In the genomic region with DNA sequence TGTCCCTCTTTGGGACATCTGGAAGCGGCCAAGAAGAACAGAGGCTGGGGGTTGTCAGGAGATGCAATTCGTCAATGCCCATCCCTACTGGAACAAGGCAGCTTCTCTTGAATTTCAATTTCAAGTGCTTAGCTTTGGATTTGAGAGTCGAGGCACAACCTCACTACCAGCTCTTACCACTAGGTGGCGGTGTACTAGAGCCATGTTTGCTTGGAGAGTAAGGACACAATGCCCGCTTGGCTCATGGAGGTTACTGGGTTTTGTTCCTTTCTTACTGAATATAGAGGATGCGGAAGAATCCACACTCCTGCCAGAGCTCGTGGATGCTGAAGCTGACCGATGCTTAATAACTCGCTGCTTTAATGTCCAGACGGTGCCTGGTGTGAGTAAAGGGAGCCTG, we compare ENCODE assay signal across 9 mouse cellular contexts. TPM values are rescaled to one million over a fixed set of nuclear protein-coding genes. Genes with fewer than 3 reads are reported as not detected.
DNase-seq lines count a peak whose midpoint lies in the region; ATAC-seq lines count a peak whose summit lies in the region.
"Had no signal": no experiment of that assay in that cellular context is flagged by ENCODE, and none has a peak within 500 bp of the region (broad histone marks: within the 10 kb centered on the region; RNA-seq: fewer than 3 reads in every experiment).

No protein-coding gene starts in this region.

- H3K36me3 ChIP-seq in midbrain, embryonic 11.5 days (ENCODE audit: control insufficient read depth, insufficient read depth, low read length), result no peaks in the 10 kb centered on the region
- no peaks in the 10 kb centered on the region for H3K36me3 ChIP-seq in midbrain, embryonic 13.5 days
- no peaks in the 10 kb centered on the region for H3K36me3 ChIP-seq in limb, embryonic 10.5 days
- H3K36me3 ChIP-seq: heart, embryonic 15.5 days had no signal

- H3K4me3 ChIP-seq in midbrain, embryonic 11.5 days (ENCODE audit: low read depth, low read length), result no peak overlapping the region
- H3K4me3 ChIP-seq in midbrain, embryonic 13.5 days (replicated peaks), result no peak overlapping the region
- H3K4me3 ChIP-seq in limb, embryonic 10.5 days, result no peak overlapping the region
- H3K4me3 ChIP-seq: heart, embryonic 15.5 days had no signal

- 76% methylated on average over 10 of the region's 10 CpGs for WGBS in midbrain, embryonic 11.5 days
- 84% methylated on average over 10 of the region's 10 CpGs for WGBS in midbrain, embryonic 13.5 days
- WGBS in limb, embryonic 10.5 days, result 77% methylated on average over 10 of the region's 10 CpGs

- no peak overlapping the region for H3K27ac ChIP-seq in midbrain, embryonic 11.5 days (ENCODE audit: low read depth, low read length)
- H3K27ac ChIP-seq in midbrain, embryonic 13.5 days, result no peak overlapping the region
- H3K27ac ChIP-seq in limb, embryonic 10.5 days, result no peak overlapping the region
- H3K27ac ChIP-seq: heart, embryonic 15.5 days had no signal

- no peaks in the 10 kb centered on the region for H3K27me3 ChIP-seq in midbrain, embryonic 11.5 days (ENCODE audit: control insufficient read depth, insufficient read depth, low read length)
- no peaks in the 10 kb centered on the region for H3K27me3 ChIP-seq in midbrain, embryonic 13.5 days
- no peaks in the 10 kb centered on the region for H3K27me3 ChIP-seq in limb, embryonic 10.5 days (ENCODE audit: low read depth, poor library complexity, severe bottlenecking)
- H3K27me3 ChIP-seq: heart, embryonic 15.5 days had no signal

- ATAC-seq in midbrain, embryonic 11.5 days (ENCODE audit: low FRiP score), result no peak
- no peak for ATAC-seq in midbrain, embryonic 13.5 days

- no peak overlapping the region for H3K9ac ChIP-seq in midbrain, embryonic 11.5 days (ENCODE audit: low read length)
- H3K9ac ChIP-seq in midbrain, embryonic 13.5 days (replicated peaks), result no peak overlapping the region
- H3K9ac ChIP-seq: heart, embryonic 15.5 days had no signal

- H3K4me2 ChIP-seq in midbrain, embryonic 11.5 days, result no peak overlapping the region
- no peak overlapping the region for H3K4me2 ChIP-seq in midbrain, embryonic 13.5 days (replicated peaks)
- H3K4me2 ChIP-seq: heart, embryonic 15.5 days had no signal

- no peaks in the 10 kb centered on the region for H3K4me1 ChIP-seq in midbrain, embryonic 11.5 days (ENCODE audit: control insufficient read depth, insufficient read depth, low read length)
- H3K4me1 ChIP-seq in midbrain, embryonic 13.5 days (replicated peaks), result no peaks in the 10 kb centered on the region
- no peaks in the 10 kb centered on the region for H3K4me1 ChIP-seq in limb, embryonic 10.5 days
- H3K4me1 ChIP-seq: heart, embryonic 15.5 days had no signal

- no peaks in the 10 kb centered on the region for H3K9me3 ChIP-seq in midbrain, embryonic 11.5 days (ENCODE audit: control insufficient read depth, low read length)
- no peaks in the 10 kb centered on the region for H3K9me3 ChIP-seq in midbrain, embryonic 13.5 days
- no peaks in the 10 kb centered on the region for H3K9me3 ChIP-seq in limb, embryonic 10.5 days (replicated peaks)
- H3K9me3 ChIP-seq: heart, embryonic 15.5 days had no signal

- DNase-seq in midbrain, embryonic 11.5 days (ENCODE audit: low spot score, missing footprints), result peak; percentile 91
- DNase-seq in adrenal gland, postnatal 10 days, result peak; percentile 72
- peak; percentile 57 for DNase-seq in embryo, embryonic 11 days
- peak; percentile 31 for DNase-seq in hindlimb bud, embryonic 11.5 days (ENCODE audit: extremely low spot score, low read depth, low spot score)
- DNase-seq in limb, embryonic 10.5 days (ENCODE audit: low spot score), result peak; percentile 55
- peak; percentile 60 for DNase-seq in retina, adult 2 months (ENCODE audit: low read depth, low spot score)
- peak; percentile 74 for DNase-seq in thymus, postnatal 4 days

RNA-seq across cellular contexts. Expression of a gene that starts 32.2 kb away (rescaled TPM):
- not detected in 2 replicates for polyA plus RNA-seq in midbrain, embryonic 11.5 days (2014; fragmentation: Nextera tagmentation; extraction: Ambion mirVana)
- not detected in 2 replicates for polyA plus RNA-seq in midbrain, embryonic 13.5 days (2015; fragmentation: Nextera tagmentation; extraction: Ambion mirVana)
- not detected for total RNA-seq in adrenal gland, postnatal 10 days (2021)
- not detected in 2 replicates for polyA plus RNA-seq in limb, embryonic 10.5 days (2016; fragmentation: Nextera tagmentation; extraction: Ambion mirVana)
- polyA plus RNA-seq: heart, embryonic 15.5 days had no signal

RNA-seq across cellular contexts. Expression of a gene that starts 35.4 kb away (rescaled TPM):
- not detected in 2 replicates for polyA plus RNA-seq in midbrain, embryonic 11.5 days (2014; fragmentation: Nextera tagmentation; extraction: Ambion mirVana)
- not detected in 2 replicates for polyA plus RNA-seq in midbrain, embryonic 13.5 days (2015; fragmentation: Nextera tagmentation; extraction: Ambion mirVana)
- total RNA-seq in adrenal gland, postnatal 10 days (2021), result not detected
- polyA plus RNA-seq in limb, embryonic 10.5 days (2016; fragmentation: Nextera tagmentation; extraction: Ambion mirVana), result 0.15 TPM in 1 of 2 replicates, not detected in the other
- polyA plus RNA-seq: heart, embryonic 15.5 days had no signal

Comparison
In these comparisons a context has a peak if more than half of its experiments do, and no peak if none do; other contexts are left out.
1. DNase-seq: peak in every context shown above with its lines; median percentile 91 in midbrain, embryonic 11.5 days; 74 in thymus, postnatal 4 days; 72 in adrenal gland, postnatal 10 days; 60 in retina, adult 2 months; 57 in embryo, embryonic 11 days; 55 in limb, embryonic 10.5 days; 31 in hindlimb bud, embryonic 11.5 days.